Mouse (Mus musculus) layer of hippocampus, adult 2 months (tissue): Measurements from ENCODE around the gene Cdk6. TPM values are rescaled to one million over a fixed set of nuclear protein-coding genes. Genes with fewer than 3 reads are reported as not detected.
"Not testable (repeated sequence)": the region's sequence is repeated elsewhere in the genome, so short reads cannot be mapped to it uniquely, and the experiment has no call there.

Experiments used
- DNase-seq, 2 experiments: peaks; one replicate each; pipeline ENCODE4 v3.0.0; 2022; ENCODE audit warnings: low spot score in 2 of 2
- H3K27ac ChIP-seq: fragments of 200-600 bp; 2 replicates; pipeline ENCODE4 v1.8.1; 2022
- H3K4me3 ChIP-seq: fragments of 200-600 bp; 2 replicates; pipeline ENCODE4 v1.8.1; 2022; ENCODE audit warnings: mild to moderate bottlenecking
- CTCF ChIP-seq: fragments of 200-600 bp; conservative IDR thresholded peaks from 2 replicates; pipeline ENCODE4 v1.8.1; 2022; ENCODE audit warnings: antibody characterized with exemption, mild to moderate bottlenecking, moderate library complexity
- total RNA-seq, 2 experiments: library from RNA; stranded (reverse); gene quantifications; 2 replicates each; pipeline ENCODE4 v1.2.3; 2021

Gene Cdk6
- total RNA-seq, 2 experiments from 2014 or later = 3.5 to 6.3 TPM

GRCm38 (mm10) chr5:3396214-3396613, 54.9 kb downstream of the Cdk6 start:
- DNase-seq = no peak
- TF ChIP-seq CTCF = no peak
- Histone ChIP-seq H3K4me3 (no peak overlapping the region), H3K27ac (no peak overlapping the region)

GRCm38 (mm10) chr5:3396910-3397575, 55.8 kb downstream of the Cdk6 start:
- H3K27ac ChIP-seq = no peak overlapping the region
- no peak overlapping the region for H3K4me3 ChIP-seq
- no peak for DNase-seq
- TF ChIP-seq CTCF = no peak

- TF ChIP-seq CTCF = no peak
- Histone ChIP-seq H3K4me3 (no peak overlapping the region), H3K27ac (peak overlapping the region; percentile 25; the same call in 1 of the 2 replicates)
- DNase-seq = no peak
Measured at GRCm38 (mm10) chr5:3399784-3400494, 58.7 kb downstream of the Cdk6 start.

DNA sequence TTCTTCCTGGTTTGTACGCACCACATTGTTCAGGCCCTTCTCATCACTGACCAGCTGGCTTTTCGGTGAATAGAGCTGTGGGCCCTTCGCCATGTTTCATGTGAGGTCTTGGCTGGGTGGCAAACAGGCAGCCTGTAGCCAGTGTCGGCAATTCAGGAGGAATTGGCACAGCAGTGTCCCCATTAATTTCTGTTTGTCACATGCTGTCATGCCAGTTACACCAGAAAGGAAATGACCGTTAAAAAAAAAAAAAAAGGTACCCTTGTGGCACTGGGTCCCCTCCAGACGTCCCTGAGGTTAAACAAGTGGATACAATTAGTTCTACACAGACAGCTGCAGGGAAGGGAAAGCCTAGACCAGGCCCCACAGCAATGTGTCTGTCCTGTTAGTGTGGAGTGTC, 63.8 kb downstream of the Cdk6 start:
- no peak for TF ChIP-seq CTCF
- no peak for DNase-seq
- Histone ChIP-seq H3K27ac (no peak overlapping the region), H3K4me3 (no peak overlapping the region)

DNA sequence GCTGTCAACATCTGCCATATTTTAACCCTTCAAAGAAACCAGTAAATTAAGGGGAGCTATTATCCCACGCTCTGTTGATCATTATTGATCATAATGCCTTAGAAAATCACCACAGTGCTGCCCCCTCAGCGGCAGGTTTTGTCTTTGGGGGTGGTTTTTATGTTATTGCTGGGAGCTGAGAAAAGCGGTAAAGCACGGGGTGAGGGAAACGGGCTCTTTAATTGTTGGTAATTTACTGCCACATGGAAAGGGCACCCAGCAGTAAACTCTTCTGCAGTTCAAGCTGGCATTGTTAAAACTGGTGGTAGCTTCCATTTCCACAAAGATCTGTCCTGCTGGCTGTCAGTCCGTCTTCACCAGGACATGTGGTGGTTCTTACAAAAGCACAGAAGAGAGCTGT, 64.2 kb downstream of the Cdk6 start:
- TF ChIP-seq CTCF = no peak
- H3K4me3 ChIP-seq = no peak overlapping the region
- no peak overlapping the region for H3K27ac ChIP-seq
- DNase-seq = no peak

GRCm38 (mm10) chr5:3407926-3408325, 66.6 kb downstream of the Cdk6 start:
- no peak overlapping the region for H3K4me3 ChIP-seq
- H3K27ac ChIP-seq = no peak overlapping the region
- no peak for TF ChIP-seq CTCF
- no peak for DNase-seq

DNA sequence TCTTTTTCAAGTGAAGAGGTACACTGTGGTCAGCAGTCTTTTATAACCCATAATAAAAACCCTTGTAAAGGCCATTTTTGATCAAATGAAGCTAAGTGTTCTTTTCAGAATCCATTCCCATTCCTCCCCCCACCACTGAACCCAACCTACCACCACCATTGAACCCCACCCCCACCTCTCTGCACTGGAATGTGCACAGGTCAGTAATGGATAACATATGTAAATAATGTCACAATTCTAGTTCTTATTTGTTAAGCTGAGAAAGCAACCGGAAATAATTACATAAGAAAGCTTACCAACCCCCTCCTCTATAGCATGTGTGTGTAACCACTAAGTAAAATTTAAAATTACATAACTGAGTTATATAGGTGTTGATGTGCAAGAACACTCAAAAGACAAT, 76.9 kb downstream of the Cdk6 start:
- not testable (repeated sequence) for H3K27ac ChIP-seq, DNase-seq

DNA sequence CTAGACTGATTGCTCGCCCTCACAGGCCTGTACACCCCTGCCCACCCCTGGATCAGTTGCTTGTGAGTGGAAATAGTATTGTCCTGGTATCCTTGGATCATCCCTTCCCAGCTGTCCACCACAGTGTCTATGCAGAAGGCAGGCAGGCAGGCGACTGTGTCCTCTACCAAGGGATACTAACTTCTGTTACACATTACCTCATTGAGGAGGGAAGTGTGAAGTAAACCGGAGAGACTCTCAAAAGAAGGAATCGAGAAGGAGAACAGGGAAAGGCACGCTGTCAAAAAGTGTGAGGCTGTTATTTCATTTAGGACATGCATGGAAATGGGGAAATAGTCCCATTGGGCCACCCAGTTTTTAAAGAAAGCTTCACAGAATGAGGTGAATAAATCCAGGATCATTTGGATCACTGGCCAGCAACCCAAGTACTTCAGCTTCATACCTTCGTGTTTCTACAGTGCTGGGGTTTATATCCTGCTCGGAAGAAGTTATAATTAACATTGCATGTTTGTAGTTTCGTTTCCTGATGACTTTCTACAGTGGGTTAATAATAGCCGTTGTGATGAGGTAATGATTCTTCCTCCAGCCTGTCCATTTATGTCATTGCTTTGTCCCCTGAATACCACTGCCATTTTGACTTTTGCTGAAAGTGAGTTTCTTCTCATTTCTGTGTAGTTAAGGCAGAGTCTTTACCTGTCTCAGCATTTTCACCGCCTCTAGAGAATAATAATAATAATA, 79.0 kb downstream of the Cdk6 start:
- no peak for DNase-seq
- no peak for TF ChIP-seq CTCF
- Histone ChIP-seq H3K4me3 (no peak overlapping the region), H3K27ac (no peak overlapping the region)

More for the DNA sequence above, 76.9 kb downstream of the Cdk6 start:
- H3K4me3 ChIP-seq = not testable (repeated sequence)

DNA sequence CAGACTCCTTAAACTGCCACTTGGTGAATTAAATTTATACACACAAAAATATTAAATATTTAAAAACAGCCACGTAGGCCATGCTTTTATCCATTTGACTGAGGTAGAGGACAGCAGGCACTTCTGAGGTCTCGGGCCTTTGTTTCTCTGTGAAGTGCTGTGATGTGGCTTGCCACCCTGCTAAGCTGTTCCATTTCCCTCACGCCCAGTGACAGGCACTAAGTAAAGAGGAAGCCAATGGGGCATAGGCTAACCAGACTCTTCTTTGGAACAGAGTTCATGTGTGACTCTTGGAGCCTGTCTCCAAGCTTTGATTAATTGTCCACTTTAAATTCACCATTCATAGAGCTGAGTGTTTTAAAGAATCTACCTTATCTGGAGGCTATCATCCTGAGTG, 79.5 kb downstream of the Cdk6 start:
- DNase-seq = no peak
- H3K27ac ChIP-seq = no peak overlapping the region
- no peak for TF ChIP-seq CTCF
- H3K4me3 ChIP-seq = no peak overlapping the region

DNA sequence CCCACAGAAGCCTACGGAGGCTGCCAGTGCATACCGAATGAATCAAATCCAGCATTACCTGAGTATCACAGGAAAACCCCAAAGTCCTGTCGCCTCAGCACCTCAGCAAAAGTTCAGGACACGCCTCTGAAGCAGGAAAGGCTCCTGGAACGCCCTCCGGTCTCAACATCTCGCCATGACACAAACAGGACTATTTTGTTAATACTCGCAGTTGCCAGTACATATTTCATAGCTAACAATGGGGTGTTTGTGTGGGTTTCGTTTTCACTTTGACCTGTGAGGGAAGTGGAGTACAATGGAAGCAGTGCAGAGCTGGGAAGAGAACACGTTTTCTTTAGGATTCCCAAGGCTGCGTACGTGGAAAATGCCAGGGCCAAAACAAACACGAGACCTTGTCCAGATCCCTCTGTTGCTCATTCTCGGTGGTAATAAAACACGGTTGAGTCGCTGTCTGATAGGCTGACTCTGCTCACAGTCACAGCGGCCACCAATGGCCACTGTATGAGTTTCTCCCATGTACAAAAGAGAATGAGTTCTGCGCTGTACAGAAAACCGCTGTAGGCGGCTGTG, 91.9 kb downstream of the Cdk6 start:
- peak; percentile 40 for TF ChIP-seq CTCF
- Histone ChIP-seq H3K4me3 (peak overlapping the region; percentile 44), H3K27ac (peak overlapping the region; percentile 61; the same call in 1 of the 2 replicates)
- not testable (repeated sequence) for DNase-seq

DNA sequence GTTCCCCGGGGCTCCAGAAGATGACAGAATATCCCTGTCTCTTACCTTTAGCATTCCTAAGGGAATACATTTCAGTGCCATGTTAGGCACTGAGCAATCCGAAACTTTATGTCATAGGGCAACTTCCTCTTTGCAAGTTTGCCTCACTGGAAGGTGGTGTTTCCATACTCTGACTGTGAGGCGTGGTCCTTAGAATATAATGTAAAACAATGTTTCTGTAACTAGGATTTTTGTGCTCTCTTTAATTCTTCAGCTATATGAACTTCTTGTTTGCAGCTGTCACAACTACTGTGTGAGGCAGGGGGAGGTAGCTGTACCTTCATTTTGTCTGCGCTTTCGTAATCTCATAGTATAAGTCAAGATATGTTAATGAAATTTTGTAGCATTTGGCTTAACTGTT, 92.8 kb downstream of the Cdk6 start:
- not testable (repeated sequence) for H3K27ac ChIP-seq, DNase-seq, H3K4me3 ChIP-seq

DNA sequence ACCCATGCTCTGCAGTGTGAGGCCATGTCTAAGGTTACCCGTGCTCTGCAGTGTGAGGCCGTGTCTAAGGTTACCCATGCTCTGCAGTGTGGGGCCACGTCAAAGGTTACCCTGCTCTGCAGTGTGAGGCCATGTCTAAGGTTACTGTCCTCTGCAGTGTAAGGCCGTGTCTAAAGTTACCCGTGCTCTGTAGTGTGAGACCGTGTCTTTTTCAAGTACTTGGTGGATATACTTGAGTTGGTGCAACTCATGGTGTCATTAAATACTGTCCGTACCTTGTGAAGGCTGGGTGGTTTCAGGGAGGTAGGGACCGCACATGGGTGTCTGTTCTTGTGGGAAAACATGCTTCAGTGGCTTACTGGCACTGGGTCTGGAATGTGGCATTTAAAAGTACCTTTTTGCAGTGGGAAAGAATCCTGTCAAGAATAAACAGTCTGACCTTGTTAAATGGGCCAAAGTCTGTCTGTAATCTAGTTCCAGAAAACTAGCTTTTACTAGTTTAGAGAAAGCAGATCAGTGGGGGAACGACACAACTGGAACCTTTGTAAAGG, 97.2 kb downstream of the Cdk6 start:
- not testable (repeated sequence) for H3K27ac ChIP-seq, DNase-seq, H3K4me3 ChIP-seq

DNA sequence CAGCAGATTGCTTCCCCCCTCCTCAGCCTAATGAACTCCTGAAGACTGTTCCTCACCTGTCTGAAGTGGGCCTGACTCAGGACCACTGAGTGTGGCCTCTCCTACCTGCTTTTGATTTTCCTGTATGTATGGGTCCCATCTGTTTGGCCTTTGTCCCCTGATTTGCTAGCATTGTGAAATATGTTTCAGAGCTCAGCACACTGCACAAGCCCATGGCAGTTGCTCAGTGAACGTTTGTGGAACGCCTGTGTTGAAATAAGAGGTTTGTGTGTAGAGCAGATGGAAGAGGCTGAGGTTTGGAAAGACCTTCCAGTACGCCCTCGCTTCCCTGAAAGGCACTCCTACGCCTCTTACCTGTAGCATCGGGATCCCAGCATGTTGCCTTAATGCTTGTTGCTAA, 98.1 kb downstream of the Cdk6 start:
- not testable (repeated sequence) for H3K27ac ChIP-seq, H3K4me3 ChIP-seq

DNA sequence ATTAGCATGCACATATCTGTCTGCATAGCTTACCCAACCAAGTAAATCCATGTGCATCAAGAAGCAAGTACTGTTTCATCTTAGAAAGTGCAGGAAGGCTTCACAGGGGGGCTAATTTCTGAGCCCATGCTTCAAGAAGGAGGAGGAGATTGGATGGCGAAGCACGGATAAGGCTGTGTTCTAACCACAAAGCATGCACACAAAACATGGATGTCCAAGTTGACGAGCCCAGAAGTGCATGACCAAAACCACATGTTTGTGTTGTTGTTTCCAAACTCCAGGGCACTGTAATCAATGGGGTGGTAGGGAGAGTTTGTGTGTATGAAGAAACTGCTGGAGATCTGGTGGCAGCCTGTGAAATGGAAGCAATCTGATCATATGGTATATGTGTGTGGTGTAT, 101.2 kb downstream of the Cdk6 start:
- H3K4me3 ChIP-seq, DNase-seq, H3K27ac ChIP-seq: not testable (repeated sequence)

More for the DNA sequence above, 98.1 kb downstream of the Cdk6 start:
- DNase-seq = not testable (repeated sequence)

- DNase-seq, H3K4me3 ChIP-seq, H3K27ac ChIP-seq: not testable (repeated sequence)
Measured at GRCm38 (mm10) chr5:3451233-3451632, 109.9 kb downstream of the Cdk6 start.

- H3K4me3 ChIP-seq, DNase-seq, H3K27ac ChIP-seq: not testable (repeated sequence)
Measured at GRCm38 (mm10) chr5:3453946-3454345, 112.7 kb downstream of the Cdk6 start.
